15 mouse cellular contexts compared by ENCODE assay signal in genomic region chr3:121864734-121865445, GRCm38 (mm10). TPM values are rescaled to one million over a fixed set of nuclear protein-coding genes. Genes with fewer than 3 reads are reported as not detected.
DNase-seq lines count a peak whose midpoint lies in the region; ATAC-seq lines count a peak whose summit lies in the region.
"Had no signal": no experiment of that assay in that cellular context is flagged by ENCODE, and none has a peak within 500 bp of the region (broad histone marks: within the 10 kb centered on the region; RNA-seq: fewer than 3 reads in every experiment).

No protein-coding gene starts in this region.

- H3K4me1 ChIP-seq in lung, embryonic 15.5 days = peaks cover 9% of the 10 kb centered on the region
- H3K4me1 ChIP-seq: forebrain, embryonic 12.5 days; hindbrain, embryonic 15.5 days had no signal

- no peaks in the 10 kb centered on the region for H3K9me3 ChIP-seq in lung, embryonic 15.5 days
- H3K9me3 ChIP-seq: forebrain, embryonic 12.5 days; heart, embryonic 10.5 days; hindbrain, embryonic 15.5 days had no signal

- 35% methylated on average over 8 of the region's 8 CpGs for WGBS in lung, embryonic 15.5 days

- no peak overlapping the region for H3K4me3 ChIP-seq in lung, embryonic 15.5 days
- H3K4me3 ChIP-seq: forebrain, embryonic 12.5 days; heart, embryonic 10.5 days; hindbrain, embryonic 15.5 days; left cerebral cortex, adult 2 months had no signal

- peak overlapping the region; percentile 33; the same call in 1 of the 2 replicates for H3K4me2 ChIP-seq in lung, embryonic 15.5 days
- H3K4me2 ChIP-seq: forebrain, embryonic 12.5 days; hindbrain, embryonic 15.5 days had no signal

- no peak overlapping the region for H3K9ac ChIP-seq in lung, embryonic 15.5 days
- H3K9ac ChIP-seq: forebrain, embryonic 12.5 days; hindbrain, embryonic 15.5 days had no signal

- peak; percentile 23 for DNase-seq in urinary bladder, adult 2 months (ENCODE audit: low spot score)
- no peak for DNase-seq in urinary bladder, postnatal 25 days (ENCODE audit: low spot score)
- DNase-seq in kidney, adult 8-10 months = peak; percentile 49 to 77
- peak; percentile 44 for DNase-seq in yolk sac, embryonic 10.5 days (ENCODE audit: low spot score)
- no peak for DNase-seq in layer of hippocampus, adult 8-10 months (ENCODE audit: low spot score in 2 of 2)
- DNase-seq: thymus, postnatal 36 days had no signal

- no peaks in the 10 kb centered on the region for H3K27me3 ChIP-seq in lung, embryonic 15.5 days
- H3K27me3 ChIP-seq: forebrain, embryonic 12.5 days; hindbrain, embryonic 15.5 days; Patski had no signal

- ATAC-seq in lung, embryonic 15.5 days (ENCODE audit: borderline replicate concordance, extremely low read depth, low FRiP score, low TSS enrichment) = peak; percentile 81; the same call in 1 of the 2 replicates
- ATAC-seq in inflammation-experienced regulatory T-cells, adult 6 months = no peak
- no peak for ATAC-seq in megakaryocyte, adult 5-6 weeks (ENCODE audit: poor library complexity, severe bottlenecking)
- ATAC-seq: Patski had no signal

- H3K36me3 ChIP-seq in lung, embryonic 15.5 days = no peaks in the 10 kb centered on the region
- H3K36me3 ChIP-seq: forebrain, embryonic 12.5 days; heart, embryonic 10.5 days; hindbrain, embryonic 15.5 days had no signal

- peak overlapping the region; percentile 85 for H3K27ac ChIP-seq in lung, embryonic 15.5 days
- H3K27ac ChIP-seq: forebrain, embryonic 12.5 days; heart, embryonic 10.5 days; hindbrain, embryonic 15.5 days; left cerebral cortex, adult 2 months; macrophage had no signal

RNA-seq across cellular contexts. Expression of gene Abcd3, which starts 49.8 kb away (rescaled TPM):
- 35.8 and 63.0 TPM in 2 replicates for polyA plus RNA-seq in urinary bladder, adult 2 months (2012; rRNA removed)
- 75.4 and 82.5 TPM in 2 replicates for polyA plus RNA-seq in lung, embryonic 15.5 days (2015; fragmentation: Nextera tagmentation; extraction: Ambion mirVana)
- polyA plus RNA-seq in inflammation-experienced regulatory T-cells, adult 6 months (2017; shearing (Covaris generic)) = 10 to 100 TPM in 2 of 3 experiments, 1 to 10 TPM in 1; 9.1 to 16.0 (median 11.7) TPM
- total RNA-seq in megakaryocyte, adult 5-6 weeks (2015) = 18.2 and 20.4 TPM in 2 replicates
- total RNA-seq in megakaryocyte, adult 5-6 weeks (2017) = 20.1 and 22.7 TPM in 2 replicates
- 10 to 100 TPM; 52.3 to 58.2 (median 56.8) TPM for total RNA-seq in layer of hippocampus, adult 8-10 months (2022)

Comparison
In these comparisons a context has a peak if more than half of its experiments do, and no peak if none do; other contexts are left out.
1. DNase-seq: peak in urinary bladder, adult 2 months (single experiment), kidney, adult 8-10 months (2 of 2) and yolk sac, embryonic 10.5 days (single experiment); none in urinary bladder, postnatal 25 days (single experiment) and layer of hippocampus, adult 8-10 months (0 of 2).